Mouse (Mus musculus): ENCODE results near the gene Pcif1.
A peak's percentile ranks its signal among the peaks of the same experiment; 100 is the strongest.
"Not testable (repeated sequence)": the region's sequence is repeated elsewhere in the genome, so short reads cannot be mapped to it uniquely, and the experiment has no call there.

Gene Pcif1

DNA sequence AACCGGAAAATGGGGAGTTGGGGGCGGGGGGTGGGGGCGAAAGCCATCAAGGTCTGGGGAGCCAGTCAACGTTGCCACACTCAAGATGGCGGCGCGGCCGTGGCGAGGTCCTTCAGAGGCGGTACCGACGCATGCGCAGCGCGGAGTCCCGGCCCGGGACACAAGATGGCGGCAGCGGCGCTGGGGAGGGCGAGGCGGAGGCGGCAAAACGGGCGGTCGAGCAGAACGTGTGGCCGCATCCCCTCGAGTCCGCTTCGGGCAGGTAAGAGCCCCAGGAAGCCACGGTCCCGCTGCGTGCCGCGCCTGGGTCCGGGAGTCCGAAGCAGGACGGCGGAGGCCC, at the start of gene Pcif1:
Gene Pcif1 (plus strand): TSS at position 77 of the 340 bp plus-strand sequence.
- DNase-seq (ENCODE audit: low read depth, low spot score) = no peak

DNA sequence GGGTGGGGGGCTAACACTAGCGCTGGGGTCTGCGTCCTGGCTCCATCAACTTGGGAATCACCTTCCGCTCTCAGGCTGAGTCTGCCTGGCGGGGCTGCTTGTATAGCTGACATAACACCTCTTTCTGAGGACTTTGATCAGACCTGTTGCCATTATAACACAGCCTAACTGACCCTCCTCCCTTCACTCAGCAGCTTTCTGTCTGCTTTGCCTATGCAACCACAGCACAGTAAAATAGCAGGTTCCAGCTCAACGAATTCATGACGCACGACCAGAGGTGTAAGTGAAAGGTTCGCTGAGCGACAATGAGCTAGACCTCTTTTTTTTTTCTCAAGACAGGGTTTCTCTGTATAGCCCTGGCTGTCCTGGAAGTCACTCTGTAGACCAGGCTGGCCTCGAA, 48.1 kb upstream of the Pcif1 start:
- no peak for DNase-seq (ENCODE audit: low read depth, low spot score)

DNA sequence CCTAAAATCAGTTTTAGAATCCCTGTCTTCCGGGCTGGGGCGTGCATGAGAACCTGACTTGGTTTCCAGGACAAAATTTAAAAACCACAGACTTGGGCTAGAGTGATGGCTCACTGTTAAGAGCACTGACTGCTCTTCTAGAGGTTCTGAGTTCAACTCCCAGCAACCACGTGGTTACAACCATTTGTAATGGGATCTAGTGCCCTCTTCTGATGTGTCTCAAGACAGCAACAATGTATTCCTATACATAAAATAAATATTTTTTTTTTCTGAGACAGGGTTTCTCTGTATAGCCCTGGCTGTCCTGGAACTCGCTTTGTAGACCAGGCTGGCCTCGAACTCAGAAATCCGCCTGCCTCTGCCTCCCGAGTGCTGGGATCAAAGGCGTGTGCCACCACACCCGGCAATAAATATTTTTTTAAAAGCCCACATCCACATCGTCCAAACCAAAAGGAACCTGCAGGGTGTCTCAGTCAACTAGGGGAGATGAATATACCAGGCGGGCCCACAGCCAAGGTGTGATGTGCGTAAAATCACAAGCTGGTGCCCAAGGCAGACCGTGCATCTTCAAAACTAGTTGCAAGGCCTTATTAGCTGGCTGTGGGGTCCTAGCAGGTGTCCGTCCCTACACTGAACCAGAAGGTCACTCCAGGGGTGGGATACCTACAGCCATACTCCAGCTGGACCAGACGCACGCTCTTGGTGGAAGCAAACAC, 46.9 kb upstream of the Pcif1 start:
- no peak for DNase-seq (ENCODE audit: low read depth, low spot score)

DNA sequence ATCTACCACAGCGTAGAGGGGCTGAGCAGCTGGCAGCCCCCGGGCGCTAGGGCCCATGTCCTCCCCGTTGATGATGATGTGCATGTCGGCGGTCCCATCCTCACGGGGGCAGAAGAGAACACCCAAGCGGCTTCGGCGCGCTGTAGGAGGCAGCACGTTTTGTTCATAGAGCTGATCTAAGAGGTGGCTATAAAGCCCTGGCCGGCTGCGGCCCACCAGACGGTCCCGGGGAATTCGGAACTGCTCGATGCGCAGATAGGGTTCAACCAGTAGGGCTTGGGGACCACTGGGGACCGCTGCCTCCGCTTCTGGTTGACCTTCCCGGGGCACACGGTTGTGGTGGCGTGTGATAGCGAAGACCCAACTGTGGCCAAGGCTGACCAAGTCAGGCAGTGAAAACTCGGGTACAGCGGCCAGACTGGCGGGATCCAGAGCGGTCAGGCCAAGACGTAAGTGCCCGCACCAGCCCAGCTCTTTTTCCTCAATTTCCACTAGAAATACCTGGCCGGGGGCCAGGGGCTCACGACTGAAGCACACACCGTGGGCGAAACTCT, 46.3 kb upstream of the Pcif1 start, which contains the start of gene Ctsa:
Gene Ctsa (plus strand): TSS at position 126 of the 554 bp plus-strand sequence.
- DNase-seq (ENCODE audit: low read depth, low spot score) = no peak

DNA sequence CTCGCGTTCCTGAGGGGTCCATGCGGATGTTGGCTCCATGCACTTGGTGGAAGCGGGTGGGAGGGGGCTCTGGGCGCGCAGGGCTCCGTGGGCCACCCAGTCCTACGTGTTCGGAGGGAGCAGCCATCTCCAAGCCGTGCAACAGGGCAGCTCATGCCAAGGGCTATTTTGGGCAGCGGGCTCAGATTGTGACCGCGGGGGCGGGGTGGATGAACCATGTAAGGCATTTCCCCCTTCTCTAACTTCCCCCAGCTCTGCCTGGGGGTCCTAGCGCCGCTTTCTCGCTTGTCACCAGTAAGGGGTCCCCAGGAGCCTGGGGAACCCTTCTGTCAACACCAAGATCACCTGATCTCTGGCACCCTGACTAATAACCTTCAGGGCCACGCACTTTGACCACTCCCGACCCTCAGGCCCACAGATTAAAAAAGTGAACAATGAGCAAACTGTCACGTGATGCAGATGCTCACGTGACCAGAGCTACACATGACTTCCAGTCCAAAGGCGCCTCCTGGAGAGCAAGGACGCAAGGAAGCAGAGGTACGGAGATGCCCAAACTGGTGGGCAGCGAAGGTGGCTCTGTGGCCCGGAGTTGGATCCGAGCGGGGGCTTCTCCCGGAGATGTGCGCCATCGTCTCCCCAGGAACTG, 45.7 kb upstream of the Pcif1 start, which contains the start of gene Neurl2:
Gene Neurl2 (minus strand): TSS at position 143 of the 646 bp plus-strand sequence.
- DNase-seq (ENCODE audit: low read depth, low spot score) = peak; percentile 91

DNA sequence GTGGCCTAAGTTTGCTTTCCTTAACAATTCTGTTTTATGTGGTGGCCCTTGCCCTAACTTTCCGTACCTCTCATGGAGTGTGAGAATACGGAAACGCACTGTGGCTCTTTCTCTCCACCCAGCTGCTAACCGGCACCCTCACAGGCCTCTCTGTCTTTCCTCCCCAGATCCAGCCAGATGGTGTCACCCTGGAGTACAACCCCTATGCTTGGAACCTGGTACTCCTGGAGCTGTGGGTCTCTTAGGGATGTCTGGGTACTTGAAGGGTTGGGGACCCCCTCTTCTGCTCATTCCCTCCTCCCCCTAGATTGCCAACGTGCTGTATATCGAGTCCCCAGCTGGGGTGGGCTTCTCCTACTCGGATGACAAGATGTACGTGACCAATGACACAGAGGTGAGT, 44.6 kb upstream of the Pcif1 start:
- DNase-seq (ENCODE audit: low read depth, low spot score) = no peak

DNA sequence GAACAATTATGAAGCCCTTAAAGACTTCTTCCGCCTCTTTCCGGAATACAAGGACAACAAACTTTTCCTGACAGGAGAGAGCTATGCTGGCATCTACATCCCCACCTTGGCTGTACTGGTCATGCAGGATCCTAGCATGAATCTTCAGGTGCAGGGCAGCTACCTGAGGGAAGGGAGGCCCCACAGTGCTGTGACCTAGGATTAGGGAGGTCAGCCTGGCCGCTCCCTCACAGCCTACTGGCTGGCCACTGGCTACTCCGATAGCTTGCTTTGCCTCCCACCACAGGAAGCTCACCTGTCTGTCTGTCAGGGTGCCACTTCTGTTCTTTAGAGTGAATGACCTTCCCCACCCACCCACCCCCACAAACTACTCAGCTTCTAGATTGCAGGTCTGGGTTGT, 43.9 kb upstream of the Pcif1 start:
- no peak for DNase-seq (ENCODE audit: low read depth, low spot score)

DNA sequence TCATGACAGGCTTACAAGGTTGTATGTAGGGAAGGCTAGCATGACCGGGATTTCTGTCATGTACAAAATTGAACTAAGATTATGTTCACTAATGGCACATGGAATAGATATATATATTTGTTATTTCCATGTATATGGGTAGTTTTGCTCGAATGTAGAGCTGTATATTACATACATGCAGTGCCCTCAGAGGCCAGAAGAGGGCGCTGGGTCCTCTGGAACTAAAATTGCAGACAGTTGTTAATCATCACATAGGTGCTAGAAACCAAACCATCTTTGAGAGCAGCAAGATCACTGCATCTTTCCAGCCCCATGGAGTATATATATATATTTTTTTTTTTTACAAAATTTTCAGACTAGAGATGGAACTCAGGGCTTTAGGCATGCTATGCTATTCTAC, 33.3 kb upstream of the Pcif1 start:
- no peak for DNase-seq (ENCODE audit: low read depth, low spot score)

DNA sequence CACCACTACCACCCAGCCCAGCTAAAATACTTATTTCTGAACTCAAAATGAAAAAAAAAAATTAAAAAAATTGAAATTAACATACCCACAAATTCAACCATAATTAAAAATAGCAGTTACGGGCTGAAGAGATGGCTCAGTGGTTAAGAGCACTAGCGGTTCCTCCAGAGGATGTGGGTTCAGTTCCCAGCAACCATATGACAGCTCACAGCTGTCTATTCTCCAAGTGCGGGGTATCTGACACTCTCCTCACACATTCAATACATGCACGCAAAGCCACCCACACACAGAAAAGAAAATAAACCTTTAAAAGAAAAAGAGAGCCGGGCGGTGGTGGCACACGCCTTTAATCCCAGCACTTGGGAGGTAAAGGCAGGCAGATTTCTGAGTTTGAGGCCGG, 29.0 kb upstream of the Pcif1 start:
- DNase-seq (ENCODE audit: low read depth, low spot score) = no peak

DNA sequence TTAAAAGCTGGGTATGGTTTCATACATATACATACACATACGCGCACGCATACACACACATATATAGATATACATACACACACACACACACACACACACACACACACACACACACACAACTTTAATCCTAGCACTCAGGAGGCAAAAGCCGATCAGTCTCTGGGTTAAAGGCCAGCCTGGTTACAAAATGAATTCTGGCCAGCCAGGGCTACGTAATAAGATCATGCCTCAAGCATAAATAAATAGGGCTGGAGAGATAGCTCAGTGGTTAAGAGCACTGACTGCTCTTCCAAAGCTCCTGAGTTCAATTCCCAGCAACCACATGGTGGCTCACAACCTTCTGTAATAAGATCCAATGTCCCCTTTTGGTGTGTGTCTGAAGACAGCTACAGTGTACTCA, 23.5 kb upstream of the Pcif1 start:
- DNase-seq (ENCODE audit: low read depth, low spot score) = not testable (repeated sequence)

DNA sequence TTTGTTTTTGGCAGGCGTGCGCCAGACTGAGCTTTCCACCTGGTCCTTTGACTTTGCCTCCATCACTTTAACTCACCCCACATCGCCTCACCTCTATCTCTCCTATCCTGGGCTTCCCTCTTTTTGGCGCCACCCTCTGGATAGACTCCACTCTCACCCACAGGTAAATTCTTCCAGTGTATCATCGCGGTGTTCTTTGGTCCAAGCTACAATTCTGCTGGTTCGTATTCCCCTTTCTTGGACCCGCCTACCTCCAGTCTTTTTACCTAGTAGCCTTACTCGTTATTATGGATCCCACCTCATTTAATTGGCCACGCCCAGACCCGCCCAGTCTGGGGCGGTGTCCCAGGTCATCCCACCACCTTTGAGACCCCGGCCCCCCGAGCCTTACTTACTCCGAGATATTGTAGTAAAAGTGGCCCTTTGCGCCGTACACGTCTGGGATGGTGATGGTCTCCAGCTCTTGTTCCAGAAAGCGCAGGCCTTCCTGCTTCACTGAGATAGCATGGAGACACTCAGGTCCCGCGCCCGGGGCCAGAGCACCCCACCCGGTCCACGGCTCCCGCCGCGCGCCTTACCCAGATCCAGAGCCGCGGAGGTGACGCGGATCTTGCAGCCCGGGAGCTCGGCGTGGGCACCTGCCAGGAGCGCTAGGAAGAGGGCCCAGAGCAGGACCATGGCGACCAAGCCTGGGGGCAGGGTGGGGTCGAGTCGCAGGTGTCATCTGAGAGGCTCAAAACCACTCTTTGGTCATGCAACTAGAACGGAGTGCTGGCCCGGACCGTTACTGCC, 22.6 kb upstream of the Pcif1 start:
- no peak for DNase-seq (ENCODE audit: low read depth, low spot score)

DNA sequence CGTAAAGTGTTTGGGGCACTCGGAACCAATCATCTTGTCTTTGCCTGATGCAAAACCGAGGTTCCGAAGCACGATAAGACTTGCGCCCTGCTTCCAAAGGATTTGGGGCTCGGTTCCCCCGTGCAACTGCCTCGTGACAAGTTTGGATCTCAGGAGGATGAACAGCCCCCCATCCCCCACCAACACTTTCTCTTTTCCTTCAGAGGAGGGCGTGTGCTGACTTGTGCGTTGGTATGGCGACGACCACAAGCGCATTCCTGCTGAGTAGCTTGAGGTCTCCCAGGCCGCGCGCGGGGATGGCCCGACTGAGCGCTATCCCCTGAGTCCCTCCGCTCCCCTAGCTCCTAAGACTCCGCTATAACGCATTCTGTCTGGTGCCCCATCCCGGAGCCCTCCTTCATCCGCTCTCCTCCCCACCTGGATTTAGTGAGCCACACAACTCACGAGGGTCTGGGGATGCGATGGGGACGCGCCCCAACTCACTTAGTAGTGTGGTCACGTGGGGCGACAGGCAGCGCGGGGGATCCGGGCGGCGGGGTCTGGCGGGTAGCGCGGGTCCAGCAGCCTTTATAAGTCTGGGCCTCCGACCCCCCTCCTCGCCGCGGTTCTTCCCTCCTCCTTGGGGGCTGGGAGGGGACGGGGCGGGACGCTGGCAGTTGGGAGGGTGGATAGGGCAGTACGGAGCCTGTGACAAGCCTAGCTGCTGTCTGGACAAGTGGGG, 21.8 kb upstream of the Pcif1 start, which contains the start of gene Pltp:
Gene Pltp (minus strand): TSS at position 611 of the 721 bp plus-strand sequence.
- DNase-seq (ENCODE audit: low read depth, low spot score) = no peak

DNA sequence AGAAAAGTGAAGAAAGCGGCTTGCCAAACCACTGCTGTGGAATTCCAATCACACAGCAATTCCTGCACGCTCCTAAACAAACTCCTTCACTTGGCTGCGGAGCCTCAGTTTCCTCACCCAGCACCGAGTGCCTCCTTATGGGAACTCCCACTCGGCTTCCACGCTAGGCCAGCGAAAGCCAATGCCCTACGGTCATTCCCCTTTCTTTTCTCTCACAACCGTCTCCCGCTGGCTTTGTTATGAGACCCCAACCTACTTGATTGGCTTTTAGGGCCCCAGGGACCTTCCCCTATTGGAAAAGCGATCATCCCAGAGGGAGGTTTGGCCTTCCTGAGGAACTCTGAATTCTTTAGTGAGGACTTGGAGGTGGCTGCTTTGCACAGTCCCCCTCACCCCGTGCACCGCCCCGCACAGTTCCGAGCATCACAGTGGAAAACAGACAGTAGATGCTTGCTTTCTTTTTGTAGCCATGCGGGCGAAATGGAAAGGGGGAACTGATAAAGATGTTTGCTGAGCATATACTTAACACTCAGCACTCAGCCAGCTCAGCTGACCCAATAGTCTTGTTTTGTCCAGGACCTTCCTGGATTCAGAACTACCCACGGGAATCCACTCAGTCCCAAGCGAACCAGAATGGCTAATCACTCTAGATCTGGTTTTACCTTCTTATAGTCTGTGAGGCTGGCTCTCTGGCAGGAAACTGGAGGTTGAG, 21.1 kb upstream of the Pcif1 start:
- DNase-seq (ENCODE audit: low read depth, low spot score) = no peak

DNA sequence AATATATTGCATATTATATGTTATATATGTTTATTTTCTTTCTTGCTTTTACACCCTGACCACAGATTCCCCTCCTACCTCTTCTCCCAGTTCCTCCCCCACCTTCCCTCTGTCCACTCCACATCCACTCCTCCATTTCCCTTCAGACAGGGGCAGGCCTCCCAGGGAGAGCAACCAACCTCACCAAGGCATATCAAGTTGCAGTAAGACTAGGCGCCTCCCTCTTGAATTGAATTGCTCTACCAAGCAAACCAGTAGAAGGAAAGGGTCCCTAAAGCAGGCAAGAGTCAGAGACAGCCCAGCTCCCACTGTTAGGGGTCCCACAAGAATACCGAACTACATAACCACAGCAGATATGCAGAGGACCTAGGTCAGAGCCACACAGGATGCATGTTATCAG, 19.9 kb upstream of the Pcif1 start:
- no peak for DNase-seq (ENCODE audit: low read depth, low spot score)

DNA sequence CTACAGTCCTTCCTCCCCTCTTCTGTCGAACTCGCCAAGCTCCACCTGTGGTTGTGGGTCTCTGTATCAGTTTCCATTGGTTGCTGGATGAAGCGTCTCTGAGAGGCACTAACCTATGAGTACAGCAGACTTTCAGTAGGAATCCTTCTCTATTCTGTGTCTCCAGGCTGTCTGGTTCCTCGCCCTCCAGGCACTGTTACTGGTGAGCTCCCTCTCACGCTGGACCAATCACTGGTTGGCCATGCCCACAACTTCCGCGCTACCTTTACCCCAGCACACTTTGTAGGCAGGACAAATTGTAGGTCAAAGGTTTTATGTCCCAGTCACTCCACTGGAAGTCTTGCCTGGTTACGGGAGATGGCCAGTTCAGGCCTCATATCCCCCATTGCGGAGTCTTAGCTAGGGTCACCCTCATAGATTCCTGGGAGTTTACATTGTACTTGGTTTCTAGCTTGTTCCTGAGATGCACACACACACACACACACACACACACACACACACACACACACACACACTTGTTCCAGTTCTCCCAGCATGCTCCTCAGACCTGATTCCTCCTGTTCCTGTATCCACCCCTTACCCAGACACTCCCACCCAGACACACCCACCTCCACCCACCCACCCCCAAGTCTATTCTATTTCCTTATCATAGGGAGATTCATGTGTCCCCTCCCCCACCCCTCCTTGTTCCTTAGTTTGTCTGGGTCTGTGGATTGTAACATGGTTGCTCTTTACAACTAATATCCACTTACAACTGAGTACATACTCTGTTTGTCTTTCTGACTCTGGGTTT, 19.3 kb upstream of the Pcif1 start:
- no peak for DNase-seq (ENCODE audit: low read depth, low spot score)

DNA sequence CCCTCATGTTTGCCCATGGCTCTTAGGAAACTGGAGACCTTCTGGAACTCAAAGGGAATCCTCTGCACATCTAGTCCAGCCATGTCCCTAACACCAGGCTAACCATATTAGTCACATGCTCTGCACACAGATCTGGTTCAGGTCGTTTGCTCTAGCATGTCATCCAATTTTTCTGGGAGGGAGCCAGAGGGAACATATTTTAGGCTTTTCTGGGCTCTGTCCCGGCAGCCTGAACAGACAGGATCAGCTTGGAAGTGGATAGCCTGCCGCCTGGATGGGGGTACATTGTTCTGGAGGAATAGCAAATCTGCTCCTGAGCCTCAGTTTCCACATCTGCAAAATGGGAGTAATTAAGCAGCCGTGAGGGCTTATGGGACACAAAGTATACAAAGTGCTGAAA, 18.0 kb upstream of the Pcif1 start:
- no peak for DNase-seq (ENCODE audit: low read depth, low spot score)

DNA sequence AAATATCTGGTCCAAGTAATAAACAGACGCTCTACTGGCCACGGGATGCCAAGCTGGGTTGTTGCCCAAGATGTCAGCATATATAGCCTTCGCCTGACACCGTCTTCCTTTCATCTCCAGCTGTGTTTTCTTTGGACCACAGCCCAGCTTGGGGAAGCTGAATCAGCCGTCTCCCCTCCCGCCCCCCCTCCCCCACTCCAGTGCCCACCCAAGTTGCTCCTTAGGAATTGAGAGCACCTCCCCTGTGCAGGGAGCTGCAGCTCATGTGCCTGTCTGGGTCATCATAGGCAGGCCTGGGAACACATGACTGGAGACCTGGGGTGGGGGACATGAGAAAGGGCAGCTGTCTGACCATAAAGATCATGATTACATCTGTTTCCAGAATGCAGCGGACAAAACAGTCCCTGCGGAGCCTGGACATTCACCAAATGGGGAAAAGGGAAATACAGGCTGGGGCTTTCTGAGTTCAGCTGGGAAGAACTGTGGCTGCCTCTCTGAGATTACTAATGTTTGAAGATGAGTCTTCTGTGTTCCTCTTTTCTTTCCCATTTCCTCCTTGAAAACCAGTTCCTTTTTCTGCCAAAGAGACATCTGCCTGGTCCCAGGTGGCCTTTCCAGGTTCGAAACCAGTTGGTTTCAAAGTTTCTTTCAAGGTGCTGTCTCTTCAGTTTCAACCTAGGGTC, 16.8 kb upstream of the Pcif1 start:
- DNase-seq (ENCODE audit: low read depth, low spot score) = no peak

DNA sequence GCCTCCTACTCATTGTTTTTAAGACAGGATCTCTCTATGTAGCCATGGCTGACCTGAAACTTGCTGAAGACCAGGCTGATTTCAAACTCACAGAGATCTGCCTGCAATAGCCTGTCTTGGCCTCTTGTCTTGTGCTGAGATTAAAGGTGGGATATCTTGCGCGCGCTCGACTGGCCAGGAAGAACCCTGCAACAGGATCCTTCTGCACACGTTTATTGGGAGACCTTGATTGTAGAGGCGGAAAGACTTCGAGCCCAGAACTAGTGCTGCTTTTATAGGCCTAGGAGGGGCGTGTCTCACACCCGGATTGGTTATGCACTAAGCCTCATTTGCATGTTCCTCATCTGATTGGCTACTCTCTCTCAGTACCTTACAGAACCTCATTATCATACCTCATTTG, 15.7 kb upstream of the Pcif1 start:
- not testable (repeated sequence) for DNase-seq (ENCODE audit: low read depth, low spot score)

DNA sequence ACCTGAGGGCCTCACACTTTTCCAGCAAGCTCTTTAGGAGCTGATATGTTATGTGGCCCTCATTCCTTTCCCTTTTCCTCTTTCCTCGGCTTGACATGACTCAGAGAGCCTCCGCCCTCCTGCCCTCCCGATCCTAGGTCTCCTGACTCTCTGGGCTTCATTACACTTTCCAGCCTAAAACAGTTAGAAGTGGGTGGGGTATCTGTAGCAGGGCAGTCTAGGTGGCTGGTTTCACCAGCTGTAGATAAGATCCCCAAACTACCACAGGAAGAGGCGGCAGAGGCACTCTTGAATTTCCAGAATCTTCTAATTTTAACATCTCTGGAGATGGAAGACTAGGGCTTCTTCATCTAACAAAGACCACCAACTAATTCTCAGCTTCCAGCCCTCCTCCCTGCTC, 14.5 kb upstream of the Pcif1 start:
- DNase-seq (ENCODE audit: low read depth, low spot score) = no peak

Data from WW6 (cell line).